Mouse (Mus musculus): ENCODE data around the gene Rab5c.

Gene Rab5c

GRCm38 (mm10) chr11:100754021-100754692, 16.1 kb upstream of the Rab5c start:
- DNase-seq (ENCODE audit: extremely low read depth, low read depth, low spot score), result no peak

GRCm38 (mm10) chr11:100752294-100752693, 14.3 kb upstream of the Rab5c start:
- DNase-seq (ENCODE audit: extremely low read depth, low read depth, low spot score), result no peak

GRCm38 (mm10) chr11:100750127-100750526, 12.1 kb upstream of the Rab5c start:
- DNase-seq (ENCODE audit: extremely low read depth, low read depth, low spot score), result no peak

- DNase-seq (ENCODE audit: extremely low read depth, low read depth, low spot score), result no peak
Measured at GRCm38 (mm10) chr11:100749469-100749868, 11.5 kb upstream of the Rab5c start.

- no peak for DNase-seq (ENCODE audit: extremely low read depth, low read depth, low spot score)
Measured at GRCm38 (mm10) chr11:100748620-100749019, 10.6 kb upstream of the Rab5c start.

- DNase-seq (ENCODE audit: extremely low read depth, low read depth, low spot score), result no peak
Measured at GRCm38 (mm10) chr11:100747114-100747513, 9.1 kb upstream of the Rab5c start.

GRCm38 (mm10) chr11:100746546-100746945, 8.5 kb upstream of the Rab5c start:
- no peak for DNase-seq (ENCODE audit: extremely low read depth, low read depth, low spot score)

GRCm38 (mm10) chr11:100745085-100745484, 7.1 kb upstream of the Rab5c start:
- no peak for DNase-seq (ENCODE audit: extremely low read depth, low read depth, low spot score)

GRCm38 (mm10) chr11:100741348-100741747, 3.3 kb upstream of the Rab5c start:
- DNase-seq (ENCODE audit: extremely low read depth, low read depth, low spot score), result no peak

- no peak for DNase-seq (ENCODE audit: extremely low read depth, low read depth, low spot score)
Measured at GRCm38 (mm10) chr11:100738749-100739148, 734 bp upstream of the Rab5c start.

GRCm38 (mm10) chr11:100737105-100737733, 796 bp downstream of the Rab5c start:
- DNase-seq (ENCODE audit: extremely low read depth, low read depth, low spot score), result no peak

- no peak for DNase-seq (ENCODE audit: extremely low read depth, low read depth, low spot score)
Measured at GRCm38 (mm10) chr11:100736746-100737080, 1.3 kb downstream of the Rab5c start.

GRCm38 (mm10) chr11:100735954-100736745, 1.9 kb downstream of the Rab5c start:
- DNase-seq (ENCODE audit: extremely low read depth, low read depth, low spot score), result no peak

GRCm38 (mm10) chr11:100735134-100735865, 2.7 kb downstream of the Rab5c start:
- no peak for DNase-seq (ENCODE audit: extremely low read depth, low read depth, low spot score)

GRCm38 (mm10) chr11:100730477-100731205, 7.4 kb downstream of the Rab5c start:
- no peak for DNase-seq (ENCODE audit: extremely low read depth, low read depth, low spot score)

- no peak for DNase-seq (ENCODE audit: extremely low read depth, low read depth, low spot score)
Measured at GRCm38 (mm10) chr11:100729976-100730375, 8.0 kb downstream of the Rab5c start.

GRCm38 (mm10) chr11:100728601-100729000, 9.4 kb downstream of the Rab5c start:
- DNase-seq (ENCODE audit: extremely low read depth, low read depth, low spot score), result no peak

GRCm38 (mm10) chr11:100727201-100727600, 10.8 kb downstream of the Rab5c start:
- DNase-seq (ENCODE audit: extremely low read depth, low read depth, low spot score), result no peak

GRCm38 (mm10) chr11:100724919-100725512, 13.0 kb downstream of the Rab5c start:
- DNase-seq (ENCODE audit: extremely low read depth, low read depth, low spot score), result no peak

- DNase-seq (ENCODE audit: extremely low read depth, low read depth, low spot score), result no peak
Measured at GRCm38 (mm10) chr11:100722493-100723028, 15.5 kb downstream of the Rab5c start.

Data from fat pad, adult 2 months (tissue).